Mouse (Mus musculus): ENCODE results near the gene Evl. TPM values are rescaled to one million over a fixed set of nuclear protein-coding genes. Genes with fewer than 3 reads are reported as not detected.

Evl gene
- polyA plus RNA-seq, 1 experiment: 80.6 TPM

DNA sequence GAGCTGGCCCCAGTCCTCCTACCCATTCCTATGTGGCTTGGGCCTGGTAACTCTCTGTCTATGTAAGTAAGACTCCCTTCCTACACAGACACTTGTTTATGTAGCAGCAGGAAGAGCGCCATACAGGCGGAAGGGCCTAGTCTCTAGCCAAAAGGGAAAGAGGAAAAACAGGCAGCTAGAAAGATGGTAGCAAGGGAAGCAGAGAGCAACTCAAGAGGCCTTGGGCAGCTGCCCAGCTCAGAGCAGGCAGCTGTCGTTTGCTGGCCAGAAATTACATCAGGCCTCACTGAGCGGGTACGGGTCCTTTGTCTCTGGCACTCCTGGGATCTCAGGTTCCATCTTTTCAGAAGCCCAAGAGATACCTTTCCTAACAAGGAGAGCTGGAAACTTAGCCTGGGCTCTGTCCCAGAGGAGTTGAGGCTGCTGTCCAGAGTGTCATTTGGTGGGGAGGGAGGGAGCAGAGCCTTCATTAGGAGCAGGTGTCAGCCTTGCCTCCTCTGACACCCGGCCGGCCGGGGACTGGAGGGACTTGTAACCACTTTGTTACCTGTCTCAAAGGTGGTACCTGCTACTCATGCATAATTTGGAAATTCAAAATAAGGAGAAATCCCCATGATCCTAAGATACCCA is 114.2 kb downstream of the Evl start:
- H3K4me3 ChIP-seq (replicated peaks; ENCODE audit: control insufficient read depth, low read depth, low read length): no peak overlapping the region
- no peak for TF ChIP-seq CTCF (IDR thresholded peaks at IDR 0.05; ENCODE audit: control insufficient read depth, insufficient read depth, low read length)
- TF ChIP-seq POLR2A (IDR thresholded peaks at IDR 0.05; ENCODE audit: borderline replicate concordance, control insufficient read depth, low read depth, low read length): no peak
- no peaks in the 10 kb centered on the region for H3K4me1 ChIP-seq (ENCODE audit: control insufficient read depth, insufficient read depth, low read length)
- no peak overlapping the region for H3K27ac ChIP-seq (ENCODE audit: control insufficient read depth, insufficient read depth, low read depth, low read length, poor library complexity)
- 83% methylated on average over 8 of the region's 8 CpGs for WGBS

DNA sequence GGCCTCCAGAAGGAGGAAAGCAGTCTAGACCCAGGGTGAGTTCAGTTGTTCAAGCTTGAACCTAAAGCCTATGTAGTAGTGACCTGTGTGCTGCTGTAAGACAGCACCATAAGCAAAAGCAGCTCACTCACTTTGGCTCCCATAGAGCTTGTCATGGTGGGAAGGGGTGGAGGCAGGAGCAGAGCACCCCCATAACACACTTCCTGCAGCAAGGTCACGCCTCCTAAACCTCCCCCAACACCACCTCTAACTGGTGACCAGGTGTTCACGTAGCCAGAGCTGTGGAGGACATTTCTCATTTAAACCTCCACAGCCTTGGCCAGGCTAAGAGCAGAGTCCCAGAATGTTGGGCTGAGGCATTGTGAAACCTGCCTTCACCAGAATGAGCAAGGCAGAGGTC is 117.0 kb downstream of the Evl start:
- TF ChIP-seq CTCF (IDR thresholded peaks at IDR 0.05; ENCODE audit: control insufficient read depth, insufficient read depth, low read length): no peak
- TF ChIP-seq POLR2A (IDR thresholded peaks at IDR 0.05; ENCODE audit: borderline replicate concordance, control insufficient read depth, low read depth, low read length): no peak
- no peak overlapping the region for H3K27ac ChIP-seq (ENCODE audit: control insufficient read depth, insufficient read depth, low read depth, low read length, poor library complexity)
- no peak overlapping the region for H3K4me3 ChIP-seq (replicated peaks; ENCODE audit: control insufficient read depth, low read depth, low read length)
- no peaks in the 10 kb centered on the region for H3K4me1 ChIP-seq (ENCODE audit: control insufficient read depth, insufficient read depth, low read length)
- 44% methylated on average over 2 of the region's 2 CpGs for WGBS

DNA sequence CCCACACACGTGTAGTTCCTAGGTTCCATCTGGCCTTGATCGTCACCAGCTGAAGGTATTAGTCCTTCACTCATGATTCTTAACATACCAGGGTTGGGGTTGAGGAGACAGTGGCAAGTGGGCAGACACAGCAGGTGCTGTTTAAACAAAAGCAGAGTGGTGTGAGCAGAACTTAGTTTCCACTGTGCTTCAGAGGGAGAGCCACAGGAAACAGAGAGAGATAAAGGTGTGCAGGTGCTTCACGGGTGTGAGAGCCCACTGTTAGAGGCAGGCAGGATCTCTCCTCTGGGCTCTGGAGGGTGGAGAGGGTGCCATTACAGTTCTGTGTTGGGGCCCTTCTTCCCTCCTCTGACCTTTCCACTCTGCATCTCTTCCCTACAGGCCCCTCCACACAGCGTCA is 118.4 kb downstream of the Evl start:
- H3K4me3 ChIP-seq (replicated peaks; ENCODE audit: control insufficient read depth, low read depth, low read length): no peak overlapping the region
- WGBS: 70% methylated on average over 4 of the region's 4 CpGs
- no peaks in the 10 kb centered on the region for H3K4me1 ChIP-seq (ENCODE audit: control insufficient read depth, insufficient read depth, low read length)
- TF ChIP-seq CTCF (IDR thresholded peaks at IDR 0.05; ENCODE audit: control insufficient read depth, insufficient read depth, low read length): no peak
- TF ChIP-seq POLR2A (IDR thresholded peaks at IDR 0.05; ENCODE audit: borderline replicate concordance, control insufficient read depth, low read depth, low read length): no peak
- no peak overlapping the region for H3K27ac ChIP-seq (ENCODE audit: control insufficient read depth, insufficient read depth, low read depth, low read length, poor library complexity)

DNA sequence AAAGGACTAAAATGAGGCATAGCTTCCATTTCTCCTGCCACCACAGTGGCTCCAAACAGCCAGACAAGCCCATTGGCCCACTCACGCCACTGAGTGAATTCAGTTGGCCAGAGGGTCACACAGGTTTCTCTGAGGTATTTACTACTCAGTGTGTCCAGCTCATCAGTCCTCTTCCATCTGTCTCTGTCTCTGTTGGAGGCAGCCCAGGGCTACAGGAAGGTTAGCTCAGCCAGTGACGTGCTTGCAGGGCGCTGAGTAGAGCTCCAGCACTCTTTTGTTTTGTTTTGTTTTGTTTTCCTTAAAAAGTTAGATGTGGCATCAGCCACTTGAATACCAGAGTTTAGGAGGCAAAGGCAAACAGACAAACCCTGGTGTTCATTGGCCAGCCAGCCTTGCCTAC is 119.0 kb downstream of the Evl start:
- Histone ChIP-seq H3K27ac (ENCODE audit: control insufficient read depth, insufficient read depth, low read depth, low read length, poor library complexity) (no peak overlapping the region), H3K4me1 (ENCODE audit: control insufficient read depth, insufficient read depth, low read length) (no peaks in the 10 kb centered on the region), H3K4me3 (replicated peaks; ENCODE audit: control insufficient read depth, low read depth, low read length) (no peak overlapping the region)
- 70% methylated on average over 3 of the region's 3 CpGs for WGBS
- TF ChIP-seq CTCF (IDR thresholded peaks at IDR 0.05; ENCODE audit: control insufficient read depth, insufficient read depth, low read length): no peak
- TF ChIP-seq POLR2A (IDR thresholded peaks at IDR 0.05; ENCODE audit: borderline replicate concordance, control insufficient read depth, low read depth, low read length): no peak

DNA sequence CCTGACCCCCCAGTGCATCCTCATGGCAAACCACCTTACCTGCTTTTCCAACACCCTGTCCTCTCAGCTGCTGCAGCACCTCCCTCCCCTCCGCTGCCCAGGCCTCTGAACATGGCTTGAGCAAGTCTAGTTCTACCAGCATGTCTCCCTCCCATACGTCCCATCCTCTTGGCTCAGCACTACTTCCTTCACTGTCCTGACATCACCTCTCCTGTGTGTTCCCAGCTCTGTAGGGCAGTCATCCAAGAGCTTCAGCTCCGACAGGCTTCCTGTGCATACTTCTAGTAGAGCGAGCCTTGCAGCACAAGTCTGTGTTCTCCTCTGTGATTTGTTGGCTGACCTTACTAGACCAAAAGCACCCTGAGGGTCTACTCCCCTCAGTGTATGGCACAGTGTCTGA is 120.0 kb downstream of the Evl start:
- TF ChIP-seq CTCF (IDR thresholded peaks at IDR 0.05; ENCODE audit: control insufficient read depth, insufficient read depth, low read length) (no peak), POLR2A (IDR thresholded peaks at IDR 0.05; ENCODE audit: borderline replicate concordance, control insufficient read depth, low read depth, low read length) (no peak)
- 82% methylated on average over 4 of the region's 4 CpGs for WGBS
- no peak overlapping the region for H3K4me3 ChIP-seq (replicated peaks; ENCODE audit: control insufficient read depth, low read depth, low read length)
- H3K4me1 ChIP-seq (ENCODE audit: control insufficient read depth, insufficient read depth, low read length): no peaks in the 10 kb centered on the region
- H3K27ac ChIP-seq (ENCODE audit: control insufficient read depth, insufficient read depth, low read depth, low read length, poor library complexity): no peak overlapping the region

DNA sequence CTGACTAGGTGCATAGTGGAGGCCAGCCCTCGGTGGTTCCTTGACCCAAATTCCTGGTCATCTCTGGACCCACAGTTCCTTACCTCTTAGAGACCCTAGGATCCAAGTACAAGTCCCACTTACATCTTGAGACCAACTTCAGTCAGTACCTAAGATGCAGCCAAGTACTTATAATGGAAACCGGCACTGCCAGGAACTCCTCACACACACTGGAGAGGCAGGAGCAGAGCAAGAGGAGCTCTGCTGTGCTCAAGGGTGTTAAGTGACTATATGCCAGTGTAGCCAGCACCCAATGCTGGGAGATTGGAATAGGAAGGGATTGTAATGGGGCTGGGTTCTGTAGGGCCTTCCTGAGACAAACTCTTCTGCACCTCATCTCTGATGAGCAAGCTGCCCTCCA is 120.4 kb downstream of the Evl start:
- Histone ChIP-seq H3K4me1 (ENCODE audit: control insufficient read depth, insufficient read depth, low read length) (no peaks in the 10 kb centered on the region), H3K27ac (ENCODE audit: control insufficient read depth, insufficient read depth, low read depth, low read length, poor library complexity) (no peak overlapping the region), H3K4me3 (replicated peaks; ENCODE audit: control insufficient read depth, low read depth, low read length) (no peak overlapping the region)
- TF ChIP-seq CTCF (IDR thresholded peaks at IDR 0.05; ENCODE audit: control insufficient read depth, insufficient read depth, low read length): no peak
- TF ChIP-seq POLR2A (IDR thresholded peaks at IDR 0.05; ENCODE audit: borderline replicate concordance, control insufficient read depth, low read depth, low read length): no peak
- WGBS: 82% methylated on average over 2 of the region's 2 CpGs

DNA sequence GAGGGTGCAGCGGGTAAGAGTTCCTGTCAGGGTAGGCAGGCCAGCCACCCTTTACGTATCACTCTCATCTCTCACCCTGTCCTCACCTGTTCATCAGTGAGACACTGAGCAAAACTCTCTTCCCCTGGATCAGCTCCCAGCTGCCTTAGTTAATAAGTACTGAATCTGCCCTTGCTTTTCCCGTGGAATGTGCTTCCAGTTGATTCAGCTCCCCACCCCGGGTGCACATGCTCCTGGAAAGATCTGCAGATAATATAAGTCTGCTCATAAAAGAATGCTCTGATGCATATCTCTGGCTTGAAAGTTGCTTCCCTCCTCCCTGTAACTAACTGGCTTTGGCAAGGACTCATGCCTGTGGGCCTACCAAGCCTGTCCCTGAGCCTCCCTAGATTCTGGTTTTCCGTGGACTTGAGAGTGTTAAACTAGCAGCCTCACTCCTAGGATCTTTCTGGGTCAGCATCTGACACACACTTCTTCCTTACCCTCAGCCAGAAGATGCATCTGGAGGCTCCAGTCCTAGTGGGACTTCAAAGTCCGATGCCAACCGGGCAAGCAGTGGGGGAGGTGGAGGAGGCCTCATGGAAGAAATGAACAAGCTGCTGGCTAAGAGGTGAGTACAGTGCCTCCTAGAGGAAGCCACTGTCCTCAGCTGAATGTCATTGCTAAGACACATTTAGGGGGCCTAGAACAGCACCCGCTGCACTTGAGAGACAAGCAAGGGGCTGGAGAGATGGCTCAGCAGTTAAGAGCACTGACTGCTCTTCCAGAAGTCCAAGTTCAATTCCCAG is 121.3 kb downstream of the Evl start:
- Histone ChIP-seq H3K4me3 (replicated peaks; ENCODE audit: control insufficient read depth, low read depth, low read length) (no peak overlapping the region), H3K4me1 (ENCODE audit: control insufficient read depth, insufficient read depth, low read length) (no peaks in the 10 kb centered on the region), H3K27ac (ENCODE audit: control insufficient read depth, insufficient read depth, low read depth, low read length, poor library complexity) (no peak overlapping the region)
- 83% methylated on average over 8 of the region's 8 CpGs for WGBS
- TF ChIP-seq POLR2A (IDR thresholded peaks at IDR 0.05; ENCODE audit: borderline replicate concordance, control insufficient read depth, low read depth, low read length): no peak
- TF ChIP-seq CTCF (IDR thresholded peaks at IDR 0.05; ENCODE audit: control insufficient read depth, insufficient read depth, low read length): peak; percentile 13; the same call in 1 of the 2 replicates

DNA sequence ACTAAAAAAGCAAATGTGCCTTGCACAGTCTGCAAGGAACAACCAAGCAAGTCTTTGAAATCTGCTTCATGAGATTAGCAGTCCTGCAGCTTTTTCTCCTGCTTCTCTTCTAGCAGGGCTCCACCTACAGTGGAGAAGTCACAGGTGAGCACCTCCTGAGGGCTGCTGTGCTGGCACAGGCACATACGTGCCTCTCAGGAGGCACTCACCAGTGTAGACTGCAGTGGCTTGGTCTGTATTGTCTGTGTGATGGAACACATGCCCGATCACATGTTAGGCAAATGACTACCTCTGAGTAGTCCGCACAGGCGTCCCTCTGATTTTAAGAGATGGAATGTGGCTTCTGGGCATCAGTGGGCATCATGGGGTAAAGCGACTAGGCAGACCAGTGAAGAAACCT is 122.6 kb downstream of the Evl start:
- no peak overlapping the region for H3K4me3 ChIP-seq (replicated peaks; ENCODE audit: control insufficient read depth, low read depth, low read length)
- TF ChIP-seq CTCF (IDR thresholded peaks at IDR 0.05; ENCODE audit: control insufficient read depth, insufficient read depth, low read length) (no peak), POLR2A (IDR thresholded peaks at IDR 0.05; ENCODE audit: borderline replicate concordance, control insufficient read depth, low read depth, low read length) (no peak)
- no peaks in the 10 kb centered on the region for H3K4me1 ChIP-seq (ENCODE audit: control insufficient read depth, insufficient read depth, low read length)
- WGBS: 87% methylated on average over 5 of the region's 5 CpGs
- H3K27ac ChIP-seq (ENCODE audit: control insufficient read depth, insufficient read depth, low read depth, low read length, poor library complexity): no peak overlapping the region
